8 mouse cellular contexts compared by ENCODE assay signal in genomic region chr1:88705050-88705449, GRCm38 (mm10). TPM values are rescaled to one million over a fixed set of nuclear protein-coding genes. Genes with fewer than 3 reads are reported as not detected.
A peak's percentile ranks its signal among the peaks of the same experiment; 100 is the strongest.
DNase-seq lines count a peak whose midpoint lies in the region; ATAC-seq and TF ChIP-seq lines count a peak whose summit lies in the region.

No protein-coding gene starts in this region.

- H3K4me3 ChIP-seq in hindbrain, embryonic 10.5 days, result no peak overlapping the region
- no peak overlapping the region for H3K4me3 ChIP-seq in hindbrain, embryonic 12.5 days
- no peak overlapping the region for H3K4me3 ChIP-seq in thymus, adult 2 months (ENCODE audit: control insufficient read depth, insufficient read depth, low read length)

- H3K36me3 ChIP-seq in hindbrain, embryonic 10.5 days, result no peaks in the 10 kb centered on the region
- H3K36me3 ChIP-seq in hindbrain, embryonic 12.5 days, result no peaks in the 10 kb centered on the region
- H3K36me3 ChIP-seq in thymus, adult 2 months (ENCODE audit: control insufficient read depth, insufficient read depth, low read length), result no peaks in the 10 kb centered on the region

- DNase-seq in hindbrain, embryonic 10.5 days (ENCODE audit: low spot score), result peak; percentile 67
- peak; percentile 85 for DNase-seq in CD4-positive helper T cell, adult 2 months (ENCODE audit: low read depth, low spot score)
- peak; percentile 9 for DNase-seq in gastrocnemius, postnatal 14 days
- peak; percentile 68 for DNase-seq in lung, postnatal 14 days
- DNase-seq in thymus, adult 2 months, result peak; percentile 77
- no peak for DNase-seq in layer of hippocampus, adult 9-11 months

- TF ChIP-seq POLR2A in thymus, adult 2 months (IDR thresholded peaks at IDR 0.05; ENCODE audit: control insufficient read depth, extremely low read depth, insufficient read depth, low read length, poor library complexity), result no peak

- ATAC-seq in hindbrain, embryonic 12.5 days (ENCODE audit: low FRiP score), result no peak
- peak; percentile 14 for ATAC-seq in activated CD4-positive, CD25-positive, alpha-beta regulatory T cell, adult 4 months

- no peak for TF ChIP-seq CTCF in thymus, adult 2 months (IDR thresholded peaks at IDR 0.05; ENCODE audit: borderline replicate concordance, control insufficient read depth, extremely low read depth, insufficient read depth, low read length, poor library complexity)

- H3K9me3 ChIP-seq in hindbrain, embryonic 10.5 days, result no peaks in the 10 kb centered on the region
- H3K9me3 ChIP-seq in hindbrain, embryonic 12.5 days (replicated peaks), result no peaks in the 10 kb centered on the region

- WGBS in hindbrain, embryonic 10.5 days, result 66% methylated on average over 6 of the region's 6 CpGs
- 67% methylated on average over 6 of the region's 6 CpGs for WGBS in hindbrain, embryonic 12.5 days
- 75% methylated on average over 6 of the region's 6 CpGs for WGBS in thymus, adult 2 months

- intact Hi-C loops in gastrocnemius, postnatal 14 days (cut with DNase I; ENCODE audit: low total_unique reads), result loop anchor here (2.0 to 10.0 kb wide), 4 partner anchors 142 to 350 kb away; no protein-coding TSS in a partner anchor

- H3K27ac ChIP-seq in hindbrain, embryonic 10.5 days, result no peak overlapping the region
- H3K27ac ChIP-seq in hindbrain, embryonic 12.5 days, result no peak overlapping the region
- no peak overlapping the region for H3K27ac ChIP-seq in thymus, adult 2 months (ENCODE audit: control insufficient read depth, insufficient read depth, low read length)

- peaks cover 22% of the 10 kb centered on the region for H3K27me3 ChIP-seq in hindbrain, embryonic 10.5 days (ENCODE audit: insufficient read depth, poor library complexity, severe bottlenecking)
- no peaks in the 10 kb centered on the region for H3K27me3 ChIP-seq in hindbrain, embryonic 12.5 days
- H3K27me3 ChIP-seq in thymus, adult 2 months (ENCODE audit: control insufficient read depth, insufficient read depth, low read length), result no peaks in the 10 kb centered on the region

- no peak overlapping the region for H3K9ac ChIP-seq in hindbrain, embryonic 12.5 days

- no peak overlapping the region for H3K4me2 ChIP-seq in hindbrain, embryonic 12.5 days (replicated peaks)

- H3K4me1 ChIP-seq in hindbrain, embryonic 10.5 days (replicated peaks), result peaks cover 47% of the 10 kb centered on the region
- peaks cover 15% of the 10 kb centered on the region for H3K4me1 ChIP-seq in hindbrain, embryonic 12.5 days
- H3K4me1 ChIP-seq in thymus, adult 2 months (replicated peaks; ENCODE audit: control insufficient read depth, insufficient read depth, low read length), result peaks cover 21% of the 10 kb centered on the region

RNA-seq across cellular contexts. Expression of gene Arl4c, which starts 3.0 kb away (rescaled TPM):
- polyA plus RNA-seq in hindbrain, embryonic 10.5 days (2016; fragmentation: Nextera tagmentation; extraction: Ambion mirVana), result 18.5 and 22.2 TPM in 2 replicates
- polyA plus RNA-seq in hindbrain, embryonic 12.5 days (2016; fragmentation: Nextera tagmentation; extraction: Ambion mirVana), result 49.4 and 49.8 TPM in 2 replicates
- 10 to 100 TPM; 17.3 to 19.6 TPM for polyA plus RNA-seq in activated CD4-positive, CD25-positive, alpha-beta regulatory T cell, adult 4 months (2017; shearing (Covaris generic))
- total RNA-seq in gastrocnemius, postnatal 14 days (2021), result 1 to 10 TPM; 2.0 to 3.8 TPM
- 71.3 and 98.8 TPM in 2 replicates for polyA plus RNA-seq in thymus, adult 2 months (2012; rRNA removed)
